Mouse (Mus musculus): ENCODE data around the gene Med14. TPM values are rescaled to one million over a fixed set of nuclear protein-coding genes. Genes with fewer than 3 reads are reported as not detected.
A peak's percentile ranks its signal among the peaks of the same experiment; 100 is the strongest.

The Med14 gene
- polyA plus RNA-seq, 1 experiment from 2014 or later: 14.3 TPM

DNA sequence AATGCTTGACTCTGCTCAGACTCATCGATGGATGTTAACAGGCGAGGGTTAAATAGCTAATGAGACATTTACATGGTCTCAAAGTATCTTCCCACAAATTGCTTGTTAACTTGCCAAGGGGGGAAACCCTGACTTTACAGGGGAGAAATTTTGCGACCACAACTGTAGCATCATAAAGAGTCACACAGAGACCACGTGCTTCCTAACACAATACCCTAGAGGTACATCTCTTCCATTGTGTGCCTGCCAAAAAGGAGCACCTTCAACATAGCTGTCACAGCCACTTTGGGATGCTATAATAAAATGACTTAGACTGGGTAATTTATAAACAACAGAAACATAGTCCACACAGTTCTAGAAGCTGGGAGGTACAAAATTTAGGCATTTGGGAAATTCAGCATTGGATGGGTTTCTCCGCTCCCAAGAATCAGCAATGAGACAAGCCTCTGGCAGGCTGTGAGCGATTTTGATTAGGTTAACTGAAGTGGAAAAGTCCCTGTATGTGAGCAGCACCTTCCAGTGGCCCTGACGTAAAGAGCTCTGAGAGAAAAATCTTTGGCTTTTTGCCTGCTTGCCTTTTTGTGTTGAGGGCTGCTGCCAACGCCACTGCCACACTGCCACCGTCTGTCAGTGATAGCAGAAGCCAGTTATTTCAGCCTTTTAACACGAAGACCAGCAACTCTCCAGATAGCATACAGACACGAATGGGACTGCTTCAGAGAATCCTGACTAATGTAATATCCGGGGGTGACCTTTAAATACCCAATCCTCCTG, 116.2 kb downstream of the Med14 start:
- H3K9me3 ChIP-seq: no peaks in the 10 kb centered on the region
- H3K4me3 ChIP-seq: no peak overlapping the region
- H3K27me3 ChIP-seq (replicated peaks): no peaks in the 10 kb centered on the region
- 54% methylated on average over 12 of the region's 12 CpGs for WGBS
- H3K27ac ChIP-seq: peak overlapping the region; percentile 11; the same call in 1 of the 2 replicates
- peak; percentile 30; the same call in 1 of the 2 replicates for ATAC-seq (replicated peaks)
- H3K9ac ChIP-seq: no peak overlapping the region
- no peak overlapping the region for H3K4me2 ChIP-seq
- H3K4me1 ChIP-seq: no peaks in the 10 kb centered on the region
- H3K36me3 ChIP-seq (replicated peaks): no peaks in the 10 kb centered on the region

DNA sequence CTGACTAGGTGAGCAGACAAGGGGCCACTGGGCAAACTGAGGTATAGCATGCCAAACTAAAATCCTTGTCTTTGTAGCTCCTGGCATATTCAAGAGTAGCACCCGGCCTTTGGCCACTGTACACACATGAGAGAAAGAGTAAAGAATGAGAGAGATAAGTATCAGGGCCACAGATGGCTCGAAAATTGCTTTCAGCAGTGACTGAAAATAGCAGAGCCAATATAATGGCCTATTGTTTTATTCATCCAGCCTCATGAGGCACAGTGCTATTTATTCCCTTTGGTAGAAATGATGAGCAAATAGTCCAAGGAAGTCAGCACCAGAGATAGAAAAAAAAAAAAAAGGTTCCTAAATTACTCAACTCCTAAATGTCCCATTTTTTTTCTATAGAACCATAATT, 116.9 kb downstream of the Med14 start:
- H3K27ac ChIP-seq: no peak overlapping the region
- no peak for ATAC-seq (replicated peaks)

More for the DNA sequence above, 116.9 kb downstream of the Med14 start:
- H3K9me3 ChIP-seq: no peaks in the 10 kb centered on the region
- H3K27me3 ChIP-seq (replicated peaks): no peaks in the 10 kb centered on the region
- no peaks in the 10 kb centered on the region for H3K36me3 ChIP-seq (replicated peaks)
- H3K9ac ChIP-seq: no peak overlapping the region
- WGBS: 46% methylated on average over 2 of the region's 2 CpGs
- H3K4me1 ChIP-seq: no peaks in the 10 kb centered on the region
- no peak overlapping the region for H3K4me2 ChIP-seq
- H3K4me3 ChIP-seq: no peak overlapping the region

Other genes starting within 250 kb of the Med14 start
- 192 TPM in 2 replicates for gene Atp6ap2, start 174.3 kb downstream of the Med14 start, polyA plus RNA-seq (2015; fragmentation: Nextera tagmentation; extraction: Ambion mirVana)
- gene 1810030O07Rik, start 88.4 kb downstream of the Med14 start, polyA plus RNA-seq (2015; fragmentation: Nextera tagmentation; extraction: Ambion mirVana): 23.7 and 27.0 TPM in 2 replicates